Mouse (Mus musculus): Measurements from ENCODE around the gene Tmtc2. TPM values are rescaled to one million over a fixed set of nuclear protein-coding genes. Genes with fewer than 3 reads are reported as not detected.

Tmtc2 gene
- total RNA-seq (2021): 10 to 100 TPM; 11.5 to 12.7 TPM
- long read RNA-seq, experiment 1, partial matches to known transcripts: 0 of 1 reads
- long read RNA-seq, experiment 1, other reads (novel, unspliced or antisense): 1 of 1 reads
- long read RNA-seq, experiment 2, partial matches to known transcripts: 1 of 3 reads
- long read RNA-seq, experiment 2, other reads (novel, unspliced or antisense): 2 of 3 reads

GRCm38 (mm10) chr10:105573908-105574694 lies at the start of gene Tmtc2:
Tmtc2 (minus strand) TSS chr10:105574451.
- intact Hi-C loops (cut with DNase I): loop anchor here (1.0 to 5.0 kb wide), 6 partner anchors 95 to 1789 kb away; no protein-coding TSS in a partner anchor
- TF ChIP-seq CTCF (IDR thresholded peaks at IDR 0.05): no peak; the same call in 1 of the 2 replicates
- Histone ChIP-seq H3K4me3 (peak within 1 kb of the TSS; percentile 78), H3K27ac (peak within 1 kb of the TSS; percentile 92)
- peak; percentile 82 to 88 for DNase-seq (ENCODE audit: extremely low spot score in 1 of 2, low spot score in 2 of 2)

DNA sequence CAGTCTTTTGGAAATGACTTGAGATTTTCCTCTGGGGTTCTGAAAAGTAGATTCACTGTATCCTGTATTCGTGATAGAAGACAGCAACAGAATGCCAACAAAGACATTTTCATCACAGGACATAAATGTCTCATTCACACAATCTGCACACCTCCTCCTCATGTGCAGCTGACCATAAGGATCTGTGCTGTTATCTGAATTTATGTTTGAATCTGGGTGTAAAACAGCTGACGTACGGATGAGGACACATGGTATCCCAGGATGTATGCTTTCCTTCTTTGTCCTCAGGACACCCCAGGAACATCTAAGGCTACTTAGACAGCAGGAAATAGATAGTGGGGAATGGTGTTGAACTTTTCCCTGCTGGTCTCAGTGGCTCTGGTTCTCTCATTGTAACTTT lies 37.9 kb upstream of the Tmtc2 start:
- intact Hi-C loops (cut with DNase I): no loop called here
- H3K4me3 ChIP-seq: no peak overlapping the region
- H3K27ac ChIP-seq: no peak overlapping the region
- no peak for DNase-seq (ENCODE audit: extremely low spot score in 1 of 2, low spot score in 2 of 2)
- no peak for TF ChIP-seq CTCF (IDR thresholded peaks at IDR 0.05)

DNA sequence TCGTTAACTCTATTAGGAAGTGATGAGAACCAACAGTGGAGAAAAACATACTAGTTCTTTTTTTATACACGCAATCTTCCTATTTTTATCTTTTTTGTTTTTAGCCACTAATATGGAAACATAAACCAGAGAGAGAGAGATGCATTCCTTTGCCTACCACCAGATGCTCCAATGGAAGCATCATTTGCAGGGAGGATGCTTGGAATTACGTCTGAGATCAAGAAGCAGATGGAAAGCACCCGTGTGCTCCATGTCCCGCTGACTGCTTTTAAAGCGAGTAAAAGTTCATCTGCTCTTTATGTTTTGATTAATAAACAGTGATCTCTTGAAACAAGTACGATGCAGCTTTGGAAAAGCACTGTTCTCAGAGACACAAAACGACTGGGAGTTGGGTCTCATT lies 24.6 kb upstream of the Tmtc2 start:
- DNase-seq (ENCODE audit: extremely low spot score in 1 of 2, low spot score in 2 of 2): no peak
- H3K27ac ChIP-seq: no peak overlapping the region
- no peak for TF ChIP-seq CTCF (IDR thresholded peaks at IDR 0.05)
- intact Hi-C loops (cut with DNase I): no loop called here
- H3K4me3 ChIP-seq: no peak overlapping the region

- intact Hi-C loops (cut with DNase I): no loop called here
- no peak overlapping the region for H3K4me3 ChIP-seq
Observed at GRCm38 (mm10) chr10:105597226-105597625, 23.0 kb upstream of the Tmtc2 start.

DNA sequence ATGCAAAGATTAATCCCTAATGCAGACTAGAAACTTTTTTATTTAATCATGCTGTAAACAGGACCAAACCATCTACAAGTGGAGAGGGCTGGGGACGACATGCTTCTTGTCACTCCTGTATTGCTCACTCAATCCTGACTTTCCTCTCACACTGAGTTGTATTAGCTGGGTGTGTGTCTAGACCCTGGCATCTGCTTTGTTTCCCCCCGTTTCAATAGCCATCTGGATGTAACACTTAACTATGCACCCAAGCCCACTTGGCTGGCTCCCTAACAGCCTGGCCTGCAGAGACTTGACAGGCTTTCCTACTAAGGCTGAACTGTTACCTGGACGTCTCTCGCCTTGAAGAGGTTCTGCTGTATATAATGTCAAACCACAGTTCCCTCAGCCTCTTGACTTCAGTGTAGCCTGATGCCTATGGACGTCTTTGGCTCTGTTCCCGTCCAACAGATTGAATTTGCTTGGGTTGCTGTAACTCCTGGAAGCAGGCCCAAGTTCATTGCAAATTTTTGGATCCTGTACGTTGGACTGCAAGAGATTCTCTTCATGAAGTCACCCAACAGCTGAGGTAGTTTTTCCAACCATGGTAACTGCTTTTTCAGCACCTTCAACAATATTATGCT lies 21.3 kb upstream of the Tmtc2 start:
- no peak for DNase-seq (ENCODE audit: extremely low spot score in 1 of 2, low spot score in 2 of 2)
- intact Hi-C loops (cut with DNase I): no loop called here
- Histone ChIP-seq H3K27ac (no peak overlapping the region), H3K4me3 (no peak overlapping the region)
- no peak for TF ChIP-seq CTCF (IDR thresholded peaks at IDR 0.05)

More at GRCm38 (mm10) chr10:105597226-105597625, 23.0 kb upstream of the Tmtc2 start:
- no peak overlapping the region for H3K27ac ChIP-seq
- TF ChIP-seq CTCF (IDR thresholded peaks at IDR 0.05): no peak
- DNase-seq (ENCODE audit: extremely low spot score in 1 of 2, low spot score in 2 of 2): no peak

DNA sequence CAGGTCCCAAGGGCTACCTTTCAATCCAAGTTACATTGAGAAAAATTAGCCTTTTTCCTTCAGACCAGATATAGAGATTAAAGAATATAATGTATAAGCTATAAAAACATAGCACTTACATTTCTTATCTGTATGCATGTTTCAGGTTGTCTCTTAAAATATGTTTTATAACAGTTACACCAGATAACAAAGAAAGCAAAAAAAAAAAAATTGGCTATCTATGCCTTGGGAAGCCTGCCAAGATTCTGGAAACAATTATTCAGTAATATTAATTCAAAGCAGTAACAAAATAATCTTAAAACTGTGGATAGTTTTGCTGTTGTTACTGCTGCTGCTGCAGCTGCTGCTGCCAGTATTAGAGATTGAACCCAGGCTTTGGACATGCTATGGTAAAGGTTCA lies 13.9 kb upstream of the Tmtc2 start:
- Histone ChIP-seq H3K27ac (no peak overlapping the region), H3K4me3 (no peak overlapping the region)
- no peak for TF ChIP-seq CTCF (IDR thresholded peaks at IDR 0.05)
- intact Hi-C loops (cut with DNase I): no loop called here
- DNase-seq (ENCODE audit: extremely low spot score in 1 of 2, low spot score in 2 of 2): no peak

DNA sequence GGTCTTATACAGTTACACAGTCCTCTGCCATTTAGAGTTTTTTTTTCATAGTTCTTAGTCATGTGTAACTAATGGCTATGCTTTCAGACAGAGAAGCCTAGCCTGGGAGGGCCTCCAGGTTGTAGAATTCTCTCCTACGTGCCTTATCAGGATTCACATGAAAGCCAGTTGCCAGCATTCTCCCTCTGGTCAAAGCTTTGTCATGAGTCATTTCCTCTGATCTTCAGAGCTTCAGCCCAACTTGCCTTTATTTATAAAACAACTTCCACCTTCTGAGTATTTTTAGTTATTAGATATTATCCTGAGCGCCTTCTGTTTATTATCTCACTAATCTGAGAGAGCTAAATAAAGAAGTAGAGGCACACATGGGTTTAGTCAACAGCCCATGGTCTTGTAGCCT lies 5.1 kb upstream of the Tmtc2 start:
- intact Hi-C loops (cut with DNase I): loop anchor here (5.0 kb wide), 2 partner anchors 177 to 1597 kb away; no protein-coding TSS in a partner anchor

GRCm38 (mm10) chr10:105578291-105578845 lies 4.1 kb upstream of the Tmtc2 start:
- DNase-seq (ENCODE audit: extremely low spot score in 1 of 2, low spot score in 2 of 2): peak in 1 of 2 experiments; percentile 30
- intact Hi-C loops (cut with DNase I): loop anchor here (5.0 kb wide), 2 partner anchors 176 to 1596 kb away; no protein-coding TSS in a partner anchor
- H3K4me3 ChIP-seq: no peak overlapping the region
- TF ChIP-seq CTCF (IDR thresholded peaks at IDR 0.05): no peak
- H3K27ac ChIP-seq: no peak overlapping the region

More for the DNA sequence above, 5.1 kb upstream of the Tmtc2 start:
- Histone ChIP-seq H3K27ac (no peak overlapping the region), H3K4me3 (no peak overlapping the region)
- no peak for DNase-seq (ENCODE audit: extremely low spot score in 1 of 2, low spot score in 2 of 2)
- no peak for TF ChIP-seq CTCF (IDR thresholded peaks at IDR 0.05)

- H3K4me3 ChIP-seq: peak overlapping the region; percentile 78
- intact Hi-C loops (cut with DNase I): loop anchor here (2.0 to 5.0 kb wide), 7 partner anchors 96 to 1790 kb away; no protein-coding TSS in a partner anchor
- DNase-seq (ENCODE audit: extremely low spot score in 1 of 2, low spot score in 2 of 2): peak; percentile 90 to 94
- peak; percentile 92 for TF ChIP-seq CTCF (IDR thresholded peaks at IDR 0.05)
- H3K27ac ChIP-seq: peak overlapping the region; percentile 92
Observed at GRCm38 (mm10) chr10:105574695-105575660, 727 bp upstream of the Tmtc2 start.

DNA sequence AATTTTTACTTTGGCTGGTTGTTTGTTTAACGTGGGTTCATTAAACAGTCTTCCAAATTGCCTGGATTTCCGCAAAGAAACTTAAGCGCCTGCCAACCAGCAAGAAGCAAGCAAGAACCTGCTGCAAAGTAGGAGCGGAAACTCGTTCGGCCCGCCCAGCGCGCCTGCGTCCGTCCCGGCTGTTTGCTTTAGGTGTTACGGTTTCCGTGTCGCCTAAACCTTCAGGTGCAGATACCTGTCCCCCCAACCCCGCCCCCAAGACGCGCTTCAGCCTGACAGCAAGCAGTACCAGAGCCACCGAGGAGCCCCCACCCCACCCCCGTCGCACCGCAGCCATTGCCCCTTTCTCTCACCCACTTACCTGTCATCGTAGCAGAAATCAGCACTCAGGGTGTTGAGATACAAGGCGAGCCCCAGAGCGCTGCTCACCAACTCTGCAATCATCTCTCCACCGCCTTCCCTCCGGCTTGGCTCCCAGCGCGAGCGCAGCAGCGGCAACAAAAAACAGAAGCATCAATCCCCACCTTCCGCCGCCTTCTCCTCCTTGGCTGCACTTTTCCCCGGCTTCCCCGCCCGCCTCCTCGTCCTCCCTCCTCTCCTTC lies 844 bp downstream of the Tmtc2 start:
- DNase-seq (ENCODE audit: extremely low spot score in 1 of 2, low spot score in 2 of 2): peak; percentile 25 to 44
- peak overlapping the region; percentile 78 for H3K4me3 ChIP-seq
- no peak for TF ChIP-seq CTCF (IDR thresholded peaks at IDR 0.05)
- H3K27ac ChIP-seq: peak overlapping the region; percentile 92
- intact Hi-C loops (cut with DNase I): loop anchor here (1.0 to 5.0 kb wide), 2 partner anchors 285 to 536 kb away; no protein-coding TSS in a partner anchor
